Mouse (Mus musculus) embryonic stem cell, embryonic (primary cell): ENCODE measurements around the gene Nthl1.

Source experiments
- CTCF ChIA-PET, 4 experiments: fragments of 300-600 bp in 2 of 4; fragments of 350-600 bp in 2 of 4; sonication (Branson Sonifier 250); formaldehyde crosslinking; loops; one replicate each; lab custom pipeline; 2022; ENCODE audit warnings: inconsistent platforms in 2 of 4; lab: Charles Lee
- POLR2A ChIA-PET, 4 experiments: fragments of 300-600 bp in 2 of 4; fragments of 350-600 bp in 2 of 4; sonication (Branson Sonifier 250); formaldehyde crosslinking; loops; one replicate each; lab custom pipeline; 2022; ENCODE audit warnings: antibody characterized with exemption in 4 of 4, inconsistent platforms in 1 of 4; lab: Charles Lee

Gene Nthl1

GRCm38 (mm10) chr17:24603961-24604360 lies 28.5 kb upstream of the Nthl1 start:
- POLR2A ChIA-PET = interaction anchor here in 3 of 4 experiments (0.7 to 6.1 kb wide), 22 partner anchors 9 to 125 kb away, joined by 3 to 64 read pairs (median 8); partner anchors contain the start of genes Traf7 (in 3 of the 3), Mlst8 (in 2 of the 3), Npw (in 2 of the 3) and Nthl1 (in 2 of the 3)
- CTCF ChIA-PET = interaction anchor here in 3 of 4 experiments (0.9 to 2.2 kb wide), 6 partner anchors 8 to 76 kb away, joined by 3 to 10 read pairs (median 5); partner anchors contain the start of gene Traf7 (in 1 of the 3)

GRCm38 (mm10) chr17:24604557-24604956 lies 27.9 kb upstream of the Nthl1 start:
- ChIA-PET CTCF (interaction anchor here (0.6 to 2.2 kb wide), 10 partner anchors 8 to 94 kb away, joined by 3 to 10 read pairs (median 3); partner anchors contain the start of gene Traf7 (in 1 of the 4)), POLR2A (interaction anchor here (0.6 to 6.1 kb wide), 42 partner anchors 8 to 268 kb away, joined by 3 to 64 read pairs (median 4); partner anchors contain the start of genes Nthl1 (in 3 of the 4), Pkd1 (in 3 of the 4), Traf7 (in 3 of the 4) and Tsc2 (in 3 of the 4))

- ChIA-PET POLR2A (interaction anchor here in 2 of 4 experiments (0.8 to 6.1 kb wide), 8 partner anchors 8 to 59 kb away, joined by 3 to 64 read pairs (median 4); partner anchors contain the start of gene Pkd1 (in 1 of the 2)), CTCF (interaction anchor here in 2 of 4 experiments (0.6 to 1.2 kb wide), 4 partner anchors 12 to 62 kb away, joined by 3 to 4 read pairs (median 4); no protein-coding TSS in a partner anchor)
Measured at GRCm38 (mm10) chr17:24608370-24608769, 24.1 kb upstream of the Nthl1 start.

GRCm38 (mm10) chr17:24608874-24609273 lies 23.6 kb upstream of the Nthl1 start:
- POLR2A ChIA-PET = interaction anchor here in 2 of 4 experiments (0.6 to 6.1 kb wide), 5 partner anchors 8 to 88 kb away, joined by 3 to 64 read pairs (median 3); no protein-coding TSS in a partner anchor
- CTCF ChIA-PET = interaction anchor here in 2 of 4 experiments (0.5 to 0.7 kb wide), 2 partner anchors 18 to 58 kb away, joined by 4 to 5 read pairs; no protein-coding TSS in a partner anchor

- CTCF ChIA-PET = interaction anchor here in 3 of 4 experiments (0.7 to 1.7 kb wide), 4 partner anchors 10 to 108 kb away, joined by 3 to 5 read pairs (median 4); no protein-coding TSS in a partner anchor
- POLR2A ChIA-PET = interaction anchor here in 1 of 4 experiments (1.0 to 1.4 kb wide), 3 partner anchors 9 to 34 kb away, joined by 3 to 4 read pairs (median 4); no protein-coding TSS in a partner anchor
Measured at GRCm38 (mm10) chr17:24610711-24611110, 21.8 kb upstream of the Nthl1 start.

GRCm38 (mm10) chr17:24617561-24618194 lies 14.8 kb upstream of the Nthl1 start:
- CTCF ChIA-PET = interaction anchor here in 3 of 4 experiments (0.5 to 2.4 kb wide), 6 partner anchors 11 to 790 kb away, joined by 3 to 16 read pairs (median 3); no protein-coding TSS in a partner anchor
- POLR2A ChIA-PET = interaction anchor here (0.6 to 7.8 kb wide), 37 partner anchors 9 to 593 kb away, joined by 3 to 45 read pairs (median 5); partner anchors contain the start of genes Nthl1 (in 3 of the 4), Pkd1 (in 3 of the 4), Traf7 (in 3 of the 4) and Tsc2 (in 3 of the 4)

- CTCF ChIA-PET = no interaction called here
- POLR2A ChIA-PET = interaction anchor here in 2 of 4 experiments (0.7 to 1.0 kb wide), 3 partner anchors 50 to 81 kb away, joined by 3 to 5 read pairs (median 4); partner anchors contain the start of gene Pkd1 (in 1 of the 2)
Measured at GRCm38 (mm10) chr17:24625472-24625871, 7.0 kb upstream of the Nthl1 start.

GRCm38 (mm10) chr17:24628646-24629045 lies 3.8 kb upstream of the Nthl1 start:
- ChIA-PET POLR2A (interaction anchor here in 3 of 4 experiments (0.5 to 3.1 kb wide), 38 partner anchors 8 to 660 kb away, joined by 3 to 27 read pairs (median 4); partner anchors contain the start of genes Traf7 (in 3 of the 3), Pkd1 (in 2 of the 3), Zfp598 (in 2 of the 3) and Jpt2 (in 1 of the 3)), CTCF (interaction anchor here (0.5 to 2.8 kb wide), 67 partner anchors 8 to 787 kb away, joined by 3 to 17 read pairs (median 4); partner anchors contain the start of genes Pkd1 (in 2 of the 4), Zfp598 (in 2 of the 4), Mlst8 (in 1 of the 4) and Npw (in 1 of the 4))

GRCm38 (mm10) chr17:24630072-24630471 lies 2.4 kb upstream of the Nthl1 start:
- CTCF ChIA-PET = interaction anchor here (0.6 to 2.8 kb wide), 11 partner anchors 10 to 1111 kb away, joined by 3 to 16 read pairs (median 6); partner anchors contain the start of gene Zfp598 (in 1 of the 4)
- POLR2A ChIA-PET = interaction anchor here in 3 of 4 experiments (0.7 to 3.3 kb wide), 18 partner anchors 9 to 216 kb away, joined by 3 to 36 read pairs (median 5); partner anchors contain the start of genes Traf7 (in 3 of the 3), Npw (in 1 of the 3) and Pkd1 (in 1 of the 3)

- POLR2A ChIA-PET = interaction anchor here (0.6 to 3.3 kb wide), 101 partner anchors 7 to 1095 kb away, joined by 3 to 51 read pairs (median 4); partner anchors contain the start of genes Zfp598 (in 4 of the 4), Mlst8 (in 3 of the 4), Npw (in 3 of the 4) and Pkd1 (in 3 of the 4)
- CTCF ChIA-PET = interaction anchor here (0.6 to 2.0 kb wide), 21 partner anchors 14 to 219 kb away, joined by 3 to 10 read pairs (median 4); partner anchors contain the start of genes Zfp598 (in 2 of the 4), Mlst8 (in 1 of the 4), Ndufb10 (in 1 of the 4) and Pkd1 (in 1 of the 4)
Measured at GRCm38 (mm10) chr17:24632813-24633449, 451 bp downstream of the Nthl1 start.

- POLR2A ChIA-PET = interaction anchor here in 3 of 4 experiments (0.8 to 3.9 kb wide), 15 partner anchors 10 to 373 kb away, joined by 3 to 25 read pairs (median 10); partner anchors contain the start of genes Traf7 (in 2 of the 3), Mlst8 (in 1 of the 3) and Pkd1 (in 1 of the 3)
- CTCF ChIA-PET = interaction anchor here in 1 of 4 experiments (2.0 kb wide), 1 partner anchor 13 kb away, joined by 4 read pairs; no protein-coding TSS in a partner anchor
Measured at GRCm38 (mm10) chr17:24633831-24634230, 1.4 kb downstream of the Nthl1 start.

GRCm38 (mm10) chr17:24635024-24635423 lies 2.5 kb downstream of the Nthl1 start:
- ChIA-PET POLR2A (interaction anchor here in 3 of 4 experiments (0.7 to 3.9 kb wide), 6 partner anchors 10 to 107 kb away, joined by 3 to 26 read pairs (median 4); partner anchors contain the start of genes Pkd1 (in 1 of the 3), Traf7 (in 1 of the 3) and Zfp598 (in 1 of the 3)), CTCF (no interaction called here)

- CTCF ChIA-PET = interaction anchor here in 2 of 4 experiments (1.2 to 1.6 kb wide), 2 partner anchors 15 to 86 kb away, joined by 3 to 7 read pairs; partner anchors contain the start of gene Pkd1 (in 1 of the 2)
Measured at GRCm38 (mm10) chr17:24635694-24636093, 3.2 kb downstream of the Nthl1 start.

GRCm38 (mm10) chr17:24636781-24637481 lies 4.5 kb downstream of the Nthl1 start:
- ChIA-PET POLR2A (interaction anchor here (0.7 to 3.9 kb wide), 55 partner anchors 8 to 468 kb away, joined by 3 to 26 read pairs (median 4); partner anchors contain the start of genes Pkd1 (in 3 of the 4), Traf7 (in 3 of the 4), Zfp598 (in 3 of the 4) and Slc9a3r2 (in 2 of the 4)), CTCF (interaction anchor here in 3 of 4 experiments (0.6 to 1.8 kb wide), 17 partner anchors 8 to 182 kb away, joined by 3 to 8 read pairs (median 4); partner anchors contain the start of genes Mlst8 (in 1 of the 3) and Pkd1 (in 1 of the 3))

More at GRCm38 (mm10) chr17:24635694-24636093, 3.2 kb downstream of the Nthl1 start:
- POLR2A ChIA-PET = interaction anchor here in 3 of 4 experiments (0.7 to 3.9 kb wide), 16 partner anchors 9 to 130 kb away, joined by 3 to 26 read pairs (median 5); partner anchors contain the start of genes Pkd1 (in 3 of the 3), Zfp598 (in 2 of the 3) and Slc9a3r2 (in 1 of the 3)

- POLR2A ChIA-PET = interaction anchor here in 2 of 4 experiments (0.9 to 2.6 kb wide), 9 partner anchors 9 to 183 kb away, joined by 3 to 14 read pairs (median 5); partner anchors contain the start of genes Traf7 (in 1 of the 2) and Zfp598 (in 1 of the 2)
- CTCF ChIA-PET = interaction anchor here in 2 of 4 experiments (1.0 to 1.8 kb wide), 2 partner anchors 9 kb away, joined by 4 to 8 read pairs; no protein-coding TSS in a partner anchor
Measured at GRCm38 (mm10) chr17:24638214-24638613, 5.7 kb downstream of the Nthl1 start.
